Mouse (Mus musculus): ENCODE results near the gene Rcor2.

GRCm38 (mm10) chr19:7279114-7279513 is 12.0 kb downstream of the Rcor2 start:
- TF ChIP-seq CTCF (IDR thresholded peaks at IDR 0.05; ENCODE audit: borderline replicate concordance, insufficient read depth, low read depth, low read length) (peak; percentile 41; the same call in 1 of the 2 replicates), POLR2A (IDR thresholded peaks at IDR 0.05; ENCODE audit: borderline replicate concordance, insufficient read depth, low read length) (no peak)

Data from cerebellum, adult 2 months (tissue).